Mouse (Mus musculus): ENCODE results near the gene Bid. TPM values are rescaled to one million over a fixed set of nuclear protein-coding genes. Genes with fewer than 3 reads are reported as not detected.
A peak's percentile ranks its signal among the peaks of the same experiment; 100 is the strongest.

Gene Bid
- total RNA-seq (2022), result 10 to 100 TPM; 10.9 to 16.3 (median 14.8) TPM

GRCm38 (mm10) chr6:120916074-120916971, at the start of gene Bid:
Gene Bid (minus strand): TSS chr6:120916853.
- DNase-seq (ENCODE audit: low spot score in 2 of 2), result peak; percentile 61 to 64

GRCm38 (mm10) chr6:120965814-120966213, 49.2 kb upstream of the Bid start:
- no peak for DNase-seq (ENCODE audit: low spot score in 2 of 2)

GRCm38 (mm10) chr6:120964179-120964578, 47.5 kb upstream of the Bid start:
- DNase-seq (ENCODE audit: low spot score in 2 of 2), result no peak

- DNase-seq (ENCODE audit: low spot score in 2 of 2), result no peak
Measured at GRCm38 (mm10) chr6:120960338-120961030, 43.8 kb upstream of the Bid start.

GRCm38 (mm10) chr6:120957331-120957730, 40.7 kb upstream of the Bid start:
- DNase-seq (ENCODE audit: low spot score in 2 of 2), result no peak

- DNase-seq (ENCODE audit: low spot score in 2 of 2), result no peak
Measured at GRCm38 (mm10) chr6:120956259-120957161, 39.9 kb upstream of the Bid start.

- DNase-seq (ENCODE audit: low spot score in 2 of 2), result no peak
Measured at GRCm38 (mm10) chr6:120955215-120955614, 38.6 kb upstream of the Bid start.

- no peak for DNase-seq (ENCODE audit: low spot score in 2 of 2)
Measured at GRCm38 (mm10) chr6:120954241-120954640, 37.6 kb upstream of the Bid start.

- no peak for DNase-seq (ENCODE audit: low spot score in 2 of 2)
Measured at GRCm38 (mm10) chr6:120952475-120952874, 35.8 kb upstream of the Bid start.

GRCm38 (mm10) chr6:120951311-120951710, 34.7 kb upstream of the Bid start:
- no peak for DNase-seq (ENCODE audit: low spot score in 2 of 2)

GRCm38 (mm10) chr6:120945510-120945909, 28.9 kb upstream of the Bid start:
- DNase-seq (ENCODE audit: low spot score in 2 of 2), result no peak

GRCm38 (mm10) chr6:120943964-120944363, 27.3 kb upstream of the Bid start:
- no peak for DNase-seq (ENCODE audit: low spot score in 2 of 2)

- DNase-seq (ENCODE audit: low spot score in 2 of 2), result no peak
Measured at GRCm38 (mm10) chr6:120943551-120943950, 26.9 kb upstream of the Bid start.

GRCm38 (mm10) chr6:120943079-120943478, 26.4 kb upstream of the Bid start:
- no peak for DNase-seq (ENCODE audit: low spot score in 2 of 2)

- DNase-seq (ENCODE audit: low spot score in 2 of 2), result peak; percentile 32 to 53
Measured at GRCm38 (mm10) chr6:120941575-120941974, 24.9 kb upstream of the Bid start.

GRCm38 (mm10) chr6:120941084-120941481, 24.4 kb upstream of the Bid start:
- DNase-seq (ENCODE audit: low spot score in 2 of 2), result no peak

- DNase-seq (ENCODE audit: low spot score in 2 of 2), result no peak
Measured at GRCm38 (mm10) chr6:120940446-120941083, 23.9 kb upstream of the Bid start.

GRCm38 (mm10) chr6:120939783-120940182, 23.1 kb upstream of the Bid start:
- no peak for DNase-seq (ENCODE audit: low spot score in 2 of 2)

- no peak for DNase-seq (ENCODE audit: low spot score in 2 of 2)
Measured at GRCm38 (mm10) chr6:120938763-120939450, 22.3 kb upstream of the Bid start.

GRCm38 (mm10) chr6:120937999-120938608, 21.5 kb upstream of the Bid start:
- no peak for DNase-seq (ENCODE audit: low spot score in 2 of 2)
